9 mouse cellular contexts compared by ENCODE assay signal in genomic region chr3:37271209-37271608, GRCm38 (mm10). TPM values are rescaled to one million over a fixed set of nuclear protein-coding genes. Genes with fewer than 3 reads are reported as not detected.
DNase-seq lines count a peak whose midpoint lies in the region; ATAC-seq and TF ChIP-seq lines count a peak whose summit lies in the region.
"Had no signal": no experiment of that assay in that cellular context is flagged by ENCODE, and none has a peak within 500 bp of the region (broad histone marks: within the 10 kb centered on the region; RNA-seq: fewer than 3 reads in every experiment).

No protein-coding gene starts in this region.

- H3K36me3 ChIP-seq in liver, adult 2 months (ENCODE audit: control insufficient read depth, insufficient read depth, low read length): no peaks in the 10 kb centered on the region
- H3K36me3 ChIP-seq in liver, embryonic 11.5 days (ENCODE audit: control insufficient read depth, insufficient read depth, low read length): no peaks in the 10 kb centered on the region
- H3K36me3 ChIP-seq in midbrain, postnatal 0 days (ENCODE audit: insufficient read depth, low read length): no peaks in the 10 kb centered on the region

- H3K9me3 ChIP-seq in liver, embryonic 11.5 days (ENCODE audit: control insufficient read depth, low read length): no peaks in the 10 kb centered on the region
- no peaks in the 10 kb centered on the region for H3K9me3 ChIP-seq in midbrain, postnatal 0 days (ENCODE audit: low read length)

- H3K79me2 ChIP-seq in liver, adult 2 months (ENCODE audit: control insufficient read depth, insufficient read depth, low read length): no peaks in the 10 kb centered on the region

- H3K9ac ChIP-seq in liver, adult 2 months (ENCODE audit: low read depth, low read length): no peak overlapping the region
- H3K9ac ChIP-seq in liver, embryonic 11.5 days (ENCODE audit: low read depth, low read length): no peak overlapping the region
- H3K9ac ChIP-seq in midbrain, postnatal 0 days (replicated peaks; ENCODE audit: low read length, poor library complexity, severe bottlenecking): no peak overlapping the region

- no peak overlapping the region for H3K27ac ChIP-seq in liver, adult 2 months (replicated peaks; ENCODE audit: insufficient read depth, low read depth, low read length)
- no peak overlapping the region for H3K27ac ChIP-seq in liver, embryonic 11.5 days (ENCODE audit: low read depth, low read length)
- no peak overlapping the region for H3K27ac ChIP-seq in midbrain, postnatal 0 days (ENCODE audit: low read depth, low read length)

- no peak for ATAC-seq in liver, embryonic 11.5 days (replicated peaks; ENCODE audit: low FRiP score)
- no peak for ATAC-seq in midbrain, postnatal 0 days (ENCODE audit: low FRiP score)

- peak; percentile 72; the same call in 1 of the 2 replicates for TF ChIP-seq CTCF in liver, adult 2 months (IDR thresholded peaks at IDR 0.05; ENCODE audit: low read depth, low read length)
- TF ChIP-seq CTCF in midbrain, postnatal 0 days (IDR thresholded peaks at IDR 0.05): peak; percentile 71

- H3K4me3 ChIP-seq in liver, adult 2 months (ENCODE audit: insufficient read depth, low read depth, low read length): no peak overlapping the region
- H3K4me3 ChIP-seq in liver, embryonic 11.5 days (ENCODE audit: low read depth, low read length): no peak overlapping the region
- H3K4me3 ChIP-seq in midbrain, postnatal 0 days (ENCODE audit: low read depth, low read length): no peak overlapping the region

- H3K4me2 ChIP-seq in liver, embryonic 11.5 days: no peak overlapping the region
- no peak overlapping the region for H3K4me2 ChIP-seq in midbrain, postnatal 0 days (ENCODE audit: low read depth, low read length, poor library complexity, severe bottlenecking)

- no peaks in the 10 kb centered on the region for H3K27me3 ChIP-seq in liver, adult 2 months (ENCODE audit: control insufficient read depth, insufficient read depth, low read length)
- H3K27me3 ChIP-seq in liver, embryonic 11.5 days (replicated peaks; ENCODE audit: control insufficient read depth, insufficient read depth, low read length): no peaks in the 10 kb centered on the region
- no peaks in the 10 kb centered on the region for H3K27me3 ChIP-seq in midbrain, postnatal 0 days (ENCODE audit: insufficient read depth, low read length)

- no peaks in the 10 kb centered on the region for H3K4me1 ChIP-seq in liver, adult 2 months (ENCODE audit: control insufficient read depth, insufficient read depth, low read length)
- H3K4me1 ChIP-seq in liver, embryonic 11.5 days (replicated peaks; ENCODE audit: control insufficient read depth, insufficient read depth, low read length): 0 out of 2 replicates have a peak, but pooled peaks cover 4% of the 10 kb centered on the region
- no peaks in the 10 kb centered on the region for H3K4me1 ChIP-seq in midbrain, postnatal 0 days (ENCODE audit: insufficient read depth, low read length)

- WGBS in liver, adult 2 months: 5% methylated on average over 1 of the region's 1 CpGs
- WGBS in liver, embryonic 11.5 days: 0% methylated on average over 1 of the region's 1 CpGs
- 9% methylated on average over 1 of the region's 1 CpGs for WGBS in midbrain, postnatal 0 days

- no peak for TF ChIP-seq POLR2A in liver, adult 2 months (IDR thresholded peaks at IDR 0.05; ENCODE audit: extremely low read depth, insufficient read depth, low read length)

- peak; percentile 7 for DNase-seq in liver, adult 2 months (ENCODE audit: extremely low read depth, low read depth, low spot score)
- DNase-seq in liver, embryonic 11.5 days (ENCODE audit: low spot score): no peak
- peak; percentile 24 for DNase-seq in MN1 (ENCODE audit: low spot score)
- peak; percentile 34 to 64 for DNase-seq in cerebellum, postnatal 25 days
- DNase-seq in heart, adult 8-10 months (ENCODE audit: low spot score): peak; percentile 20
- peak; percentile 32 to 67 for DNase-seq in layer of hippocampus, postnatal 25 days (ENCODE audit: extremely low spot score in 1 of 2, low spot score in 1 of 2)
- peak; percentile 32 for DNase-seq in midbrain, postnatal 0 days (ENCODE audit: low spot score)
- DNase-seq in thymus, postnatal 25 days: peak; percentile 65

RNA-seq across cellular contexts. Expression of gene Il21, which starts 38.8 kb away (rescaled TPM):
- total RNA-seq in liver, adult 2 months (2014; rRNA removed): not detected in 2 replicates
- polyA plus RNA-seq in liver, adult 2 months (2012; rRNA removed): not detected in 2 replicates
- polyA plus RNA-seq in liver, embryonic 11.5 days (2014; fragmentation: Nextera tagmentation; extraction: Ambion mirVana): not detected in 2 replicates
- total RNA-seq in heart, adult 8-10 months (2022): not detected
- under 1 TPM in 1 of 2 experiments, not detected in 1; 0.14 TPM for total RNA-seq in layer of hippocampus, postnatal 25 days (2021)
- not detected in 2 replicates for total RNA-seq in midbrain, postnatal 0 days (2014; rRNA removed)
- polyA plus RNA-seq in midbrain, postnatal 0 days (2015; fragmentation: Nextera tagmentation; extraction: Ambion mirVana): not detected in 2 replicates
- polyA plus RNA-seq: heart, embryonic 14.5 days had no signal

RNA-seq across cellular contexts. Expression of gene Bbs12, which starts 41.1 kb away (rescaled TPM):
- 0.94 and 1.1 TPM in 2 replicates for total RNA-seq in liver, adult 2 months (2014; rRNA removed)
- polyA plus RNA-seq in liver, adult 2 months (2012; rRNA removed): 0.09 and 0.14 TPM in 2 replicates
- 9.2 and 10.7 TPM in 2 replicates for polyA plus RNA-seq in liver, embryonic 11.5 days (2014; fragmentation: Nextera tagmentation; extraction: Ambion mirVana)
- total RNA-seq in heart, adult 8-10 months (2022): 1 to 10 TPM in 3 of 4 experiments, under 1 TPM in 1; 0.52 to 1.2 (median 1.1) TPM
- 1 to 10 TPM; 4.5 to 6.4 TPM for total RNA-seq in layer of hippocampus, postnatal 25 days (2021)
- total RNA-seq in midbrain, postnatal 0 days (2014; rRNA removed): 2.7 and 6.5 TPM in 2 replicates
- polyA plus RNA-seq in midbrain, postnatal 0 days (2015; fragmentation: Nextera tagmentation; extraction: Ambion mirVana): 3.2 TPM in 2 replicates

RNA-seq across cellular contexts. Expression of gene Cetn4, which starts 41.3 kb away (rescaled TPM):
- 0.18 and 0.74 TPM in 2 replicates for total RNA-seq in liver, adult 2 months (2014; rRNA removed)
- not detected in 2 replicates for polyA plus RNA-seq in liver, adult 2 months (2012; rRNA removed)
- 2.2 and 2.4 TPM in 2 replicates for polyA plus RNA-seq in liver, embryonic 11.5 days (2014; fragmentation: Nextera tagmentation; extraction: Ambion mirVana)
- 1 to 10 TPM in 1 of 4 experiments, under 1 TPM in 3; 0.52 to 1.1 (median 0.61) TPM for total RNA-seq in heart, adult 8-10 months (2022)
- 10 to 100 TPM in 1 of 2 experiments, 1 to 10 TPM in 1; 9.4 to 11.2 TPM for total RNA-seq in layer of hippocampus, postnatal 25 days (2021)
- total RNA-seq in midbrain, postnatal 0 days (2014; rRNA removed): 1.9 and 2.5 TPM in 2 replicates
- polyA plus RNA-seq in midbrain, postnatal 0 days (2015; fragmentation: Nextera tagmentation; extraction: Ambion mirVana): 2.7 and 4.0 TPM in 2 replicates
